16 mouse cellular contexts compared by ENCODE assay signal in the genomic region with DNA sequence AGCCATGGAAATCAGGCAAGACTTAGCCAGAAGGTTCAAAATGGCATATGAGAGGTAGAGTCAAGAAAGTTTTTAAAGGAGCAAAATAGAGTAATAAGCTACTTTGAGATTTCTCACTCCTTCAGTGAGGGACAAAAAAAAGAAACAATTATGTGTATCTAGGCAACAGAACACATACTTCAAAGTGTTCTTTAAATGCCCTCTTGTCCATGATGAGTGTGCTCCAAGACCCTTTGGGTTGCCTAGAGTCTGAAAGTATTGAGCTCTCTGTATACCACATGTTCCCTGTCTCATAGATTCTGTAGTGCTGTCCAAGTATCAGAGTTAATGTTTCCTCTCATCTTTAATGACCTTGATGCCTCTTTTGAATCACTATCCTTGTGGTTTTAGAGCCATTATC.
"Had no signal": no experiment of that assay in that cellular context is flagged by ENCODE, and none has a peak within 500 bp of the region (broad histone marks: within the 10 kb centered on the region; RNA-seq: fewer than 3 reads in every experiment).

No protein-coding gene starts in this region.

- H3K36me3 ChIP-seq: neural tube, embryonic 13.5 days; neural tube, embryonic 15.5 days; stomach, embryonic 15.5 days had no signal

- H3K9me3 ChIP-seq: stomach, embryonic 15.5 days had no signal

- DNase-seq: retina, postnatal 1 day; right cerebral cortex, adult 18-20 months; right cerebral cortex, postnatal 14 days; right cerebral cortex, postnatal 25 days; right cerebral cortex, postnatal 4 days; spleen, adult 18-20 months; thymus, adult 18-20 months; thymus, adult 2 months; thymus, postnatal 14 days; thymus, postnatal 25 days; thymus, postnatal 36 days; thymus, postnatal 4 days had no signal

- H3K27ac ChIP-seq: neural tube, embryonic 13.5 days; neural tube, embryonic 15.5 days; stomach, embryonic 15.5 days; stomach, postnatal 0 days had no signal

- H3K4me1 ChIP-seq: neural tube, embryonic 13.5 days; neural tube, embryonic 15.5 days; stomach, embryonic 15.5 days had no signal

- H3K9ac ChIP-seq: neural tube, embryonic 13.5 days; neural tube, embryonic 15.5 days; stomach, embryonic 15.5 days had no signal

- H3K4me2 ChIP-seq: neural tube, embryonic 13.5 days; neural tube, embryonic 15.5 days; stomach, embryonic 15.5 days had no signal

- H3K4me3 ChIP-seq: neural tube, embryonic 13.5 days; neural tube, embryonic 15.5 days; stomach, embryonic 15.5 days had no signal

- H3K27me3 ChIP-seq: neural tube, embryonic 13.5 days; neural tube, embryonic 15.5 days; stomach, embryonic 15.5 days had no signal
